Mouse (Mus musculus): ENCODE measurements at regions not wholly inside any gene's neighbourhood (a gene's known extent, or its start where the extent isn't known, plus 50 kb on each side); places are given as distances from the start of the nearest gene placed in this dataset.

DNA sequence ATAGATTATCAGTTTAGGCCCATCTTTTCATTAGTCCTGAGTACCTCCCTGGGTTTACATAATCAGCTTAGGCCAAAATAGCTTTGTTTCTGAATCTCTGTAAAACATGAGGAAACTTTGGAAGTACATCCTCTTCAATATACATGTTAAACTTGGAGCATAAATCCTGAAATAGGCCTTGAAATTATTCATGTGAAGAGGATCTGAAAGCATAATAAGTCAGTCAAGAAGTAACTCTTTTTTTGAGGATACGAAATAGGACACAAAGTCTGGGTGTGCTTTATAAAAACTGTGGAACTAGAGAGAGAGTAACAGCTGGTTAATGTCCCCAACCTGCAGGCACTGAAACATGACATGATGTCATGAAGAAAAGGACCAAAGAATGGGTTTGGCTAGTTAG lies 187.9 kb upstream of the Smlr1 start:
- no peak for TF ChIP-seq CTCF (IDR thresholded peaks at IDR 0.05; ENCODE audit: borderline replicate concordance, extremely low read depth, insufficient read depth, insufficient read length)
- no peak for TF ChIP-seq POLR2A (IDR thresholded peaks at IDR 0.05; ENCODE audit: borderline replicate concordance, extremely low read depth, insufficient read depth, insufficient read length, poor library complexity, severe bottlenecking)
